Mouse (Mus musculus) neural tube, embryonic 13.5 days (tissue): ENCODE data around the gene Wdtc1. TPM values are rescaled to one million over a fixed set of nuclear protein-coding genes. Genes with fewer than 3 reads are reported as not detected.

Source experiments
- ATAC-seq: fragments of 200-750 bp; cut with Nextera tagmentation; 2 replicates; pipeline ENCODE4 v1.8.0; 2017; ENCODE audit warnings: low read depth, mild to moderate bottlenecking, moderate TSS enrichment, moderate library complexity
- H3K27ac ChIP-seq: fragments of 300-500 bp; sonication (generic); replicated peaks from 2 replicates; pipeline ENCODE4 v1.5.1; 2015; ENCODE audit warnings: moderate library complexity, mild to moderate bottlenecking, inconsistent platforms
- H3K27me3 ChIP-seq: fragments of 300-500 bp; sonication (generic); 2 replicates; pipeline ENCODE4 v1.6.1; 2015; ENCODE audit warnings: mild to moderate bottlenecking, inconsistent platforms
- H3K36me3 ChIP-seq: fragments of 300-500 bp; sonication (generic); 2 replicates; pipeline ENCODE4 v1.6.1; 2015; ENCODE audit warnings: mild to moderate bottlenecking, inconsistent platforms
- H3K4me1 ChIP-seq: fragments of 300-500 bp; sonication (generic); replicated peaks from 2 replicates; pipeline ENCODE4 v1.6.1; 2015; ENCODE audit warnings: inconsistent platforms
- H3K4me2 ChIP-seq: fragments of 300-500 bp; sonication (generic); 2 replicates; pipeline ENCODE4 v1.6.1; 2015; ENCODE audit warnings: inconsistent platforms, mild to moderate bottlenecking, moderate library complexity
- H3K4me3 ChIP-seq: fragments of 300-500 bp; sonication (generic); 2 replicates; pipeline ENCODE4 v1.5.1; 2015; ENCODE audit warnings: mild to moderate bottlenecking, inconsistent platforms
- H3K9ac ChIP-seq: fragments of 300-500 bp; sonication (generic); 2 replicates; pipeline ENCODE4 v1.6.1; 2015; ENCODE audit warnings: moderate library complexity, mild to moderate bottlenecking, inconsistent platforms
- H3K9me3 ChIP-seq: fragments of 300-500 bp; sonication (generic); 2 replicates; pipeline ENCODE4 v1.6.1; 2016; ENCODE audit warnings: inconsistent platforms
- WGBS: fragments of 180-500 bp; shearing (Covaris S2); methylation state at CpG from one replicate; pipeline ENCODE4 v1.1.7; 2015; 5-methylcytosine and 5-hydroxymethylcytosine counted together
- polyA plus RNA-seq: library from polyadenylated mRNA; unstranded; fragments of >200 nt; fragmentation: Nextera tagmentation; extraction: Ambion mirVana; gene quantifications from 2 replicates; pipeline ENCODE4 v1.2.1, GENCODE M21; 2015

Wdtc1 gene
- polyA plus RNA-seq, 1 experiment from 2014 or later = 21.9 TPM

DNA sequence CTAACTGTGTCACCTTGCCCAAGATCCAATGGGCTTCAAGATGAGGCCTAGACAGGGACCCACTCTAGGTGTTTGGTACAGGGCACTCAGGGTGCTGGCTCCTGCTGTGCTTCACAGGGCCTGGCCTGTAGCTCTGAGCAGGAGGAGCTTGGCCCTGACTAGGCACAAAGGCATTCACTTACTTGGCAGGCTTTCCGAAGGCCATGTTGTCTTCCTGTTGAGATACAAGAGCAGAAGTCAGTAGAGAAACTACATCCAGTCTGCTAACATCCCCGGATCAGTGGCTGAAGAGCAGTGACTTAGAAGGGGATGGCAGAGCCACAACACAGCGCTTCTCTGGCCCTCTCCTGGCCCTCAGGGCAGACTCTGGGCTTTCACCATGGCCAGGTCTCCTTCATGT lies 83.7 kb downstream of the Wdtc1 start:
- no peak overlapping the region for H3K4me3 ChIP-seq
- WGBS = 91% methylated on average over 3 of the region's 3 CpGs
- H3K27me3 ChIP-seq = no peaks in the 10 kb centered on the region
- H3K4me1 ChIP-seq = peaks cover 5% of the 10 kb centered on the region; the same call in 1 of the 2 replicates
- no peak overlapping the region for H3K9ac ChIP-seq
- H3K27ac ChIP-seq = no peak overlapping the region
- no peak for ATAC-seq
- no peak overlapping the region for H3K4me2 ChIP-seq
- peaks cover 64% of the 10 kb centered on the region for H3K36me3 ChIP-seq
- no peaks in the 10 kb centered on the region for H3K9me3 ChIP-seq

DNA sequence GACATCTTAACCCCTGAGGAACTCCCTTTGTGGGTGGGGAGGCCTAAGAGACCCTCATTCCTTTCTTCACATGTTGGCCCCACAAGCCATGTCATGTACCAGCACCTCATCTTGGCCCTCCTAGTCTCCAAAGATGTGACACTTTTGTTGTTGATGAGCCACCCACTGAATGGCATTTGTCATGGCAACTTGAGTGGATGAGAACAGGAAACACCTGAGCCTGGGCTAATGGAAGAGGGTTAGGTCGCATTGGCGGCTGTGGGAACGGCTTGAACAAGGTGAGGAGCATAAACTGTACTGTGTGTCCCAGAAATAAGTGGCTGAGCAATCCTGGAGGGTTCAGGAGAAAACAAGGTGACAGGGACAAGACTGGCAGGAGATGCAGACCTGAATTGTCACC lies 84.3 kb downstream of the Wdtc1 start:
- no peaks in the 10 kb centered on the region for H3K27me3 ChIP-seq
- no peak overlapping the region for H3K4me2 ChIP-seq
- ATAC-seq = no peak
- no peaks in the 10 kb centered on the region; the same call in 1 of the 2 replicates for H3K9me3 ChIP-seq
- no peak overlapping the region for H3K27ac ChIP-seq
- 94% methylated on average over 3 of the region's 3 CpGs for WGBS
- H3K36me3 ChIP-seq = peaks cover 71% of the 10 kb centered on the region
- no peak overlapping the region for H3K9ac ChIP-seq
- H3K4me3 ChIP-seq = no peak overlapping the region
- H3K4me1 ChIP-seq = no peaks in the 10 kb centered on the region

DNA sequence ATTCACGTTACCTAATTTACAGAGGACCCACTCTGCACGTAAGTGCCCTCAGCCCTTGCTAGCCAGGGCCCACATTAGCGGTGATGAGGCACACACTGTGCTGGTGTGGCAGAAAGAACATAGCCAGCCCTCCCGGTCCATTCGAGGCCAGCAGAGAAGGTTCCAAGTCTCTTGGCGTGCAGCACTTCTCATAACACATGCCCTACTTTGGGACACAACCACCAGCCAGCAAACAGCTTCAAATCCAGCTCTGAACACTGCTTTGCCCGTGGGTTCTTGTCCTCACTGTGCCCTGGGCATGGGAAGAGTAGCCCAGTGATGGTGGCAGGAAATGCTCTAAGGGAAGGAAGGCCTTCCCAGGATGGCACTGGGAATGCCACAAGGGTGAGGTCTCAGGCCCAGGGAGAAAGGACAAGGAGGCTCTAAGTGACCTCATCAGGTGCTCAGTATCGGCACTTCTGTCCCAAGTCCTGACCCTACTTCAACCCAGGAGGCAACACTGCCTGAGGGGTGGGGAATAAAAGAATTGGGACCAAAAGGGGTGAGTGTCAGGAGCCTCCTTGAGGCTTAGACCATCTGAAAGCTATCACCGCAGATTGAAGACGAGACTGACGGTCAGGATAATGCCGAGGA lies 86.9 kb downstream of the Wdtc1 start:
- no peak for ATAC-seq
- 95% methylated on average over 12 of the region's 12 CpGs for WGBS
- H3K4me1 ChIP-seq = no peaks in the 10 kb centered on the region
- H3K27ac ChIP-seq = no peak overlapping the region
- no peaks in the 10 kb centered on the region for H3K27me3 ChIP-seq
- H3K36me3 ChIP-seq = peaks cover 76% of the 10 kb centered on the region
- H3K9ac ChIP-seq = no peak overlapping the region
- no peak overlapping the region for H3K4me3 ChIP-seq
- H3K4me2 ChIP-seq = no peak overlapping the region
- H3K9me3 ChIP-seq = no peaks in the 10 kb centered on the region; the same call in 1 of the 2 replicates

DNA sequence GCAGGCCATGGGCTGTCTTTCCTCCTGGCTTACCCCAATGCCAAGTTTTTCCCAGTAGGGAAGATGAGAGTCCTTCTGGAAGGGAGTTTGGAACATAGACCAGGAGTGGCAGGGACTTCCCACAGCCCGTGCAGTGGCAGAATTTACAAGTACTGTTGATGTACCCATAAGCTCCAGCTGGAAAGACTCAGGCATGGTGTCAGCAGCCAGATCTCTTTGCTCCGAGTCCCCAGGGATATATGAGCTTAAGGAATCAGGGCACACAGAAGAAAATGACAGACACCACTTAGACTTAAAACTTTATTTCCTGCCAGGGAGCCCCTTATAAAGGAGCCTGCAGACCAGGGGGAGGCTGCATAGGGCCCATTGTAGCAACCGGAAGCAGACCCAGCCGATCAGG lies 87.5 kb downstream of the Wdtc1 start:
- H3K27ac ChIP-seq = no peak overlapping the region
- H3K27me3 ChIP-seq = no peaks in the 10 kb centered on the region
- ATAC-seq = no peak
- H3K36me3 ChIP-seq = peaks cover 73% of the 10 kb centered on the region
- H3K4me1 ChIP-seq = no peaks in the 10 kb centered on the region
- WGBS = 95% methylated on average over 4 of the region's 4 CpGs
- H3K9me3 ChIP-seq = no peaks in the 10 kb centered on the region; the same call in 1 of the 2 replicates
- H3K4me2 ChIP-seq = no peak overlapping the region
- no peak overlapping the region for H3K9ac ChIP-seq
- H3K4me3 ChIP-seq = no peak overlapping the region

DNA sequence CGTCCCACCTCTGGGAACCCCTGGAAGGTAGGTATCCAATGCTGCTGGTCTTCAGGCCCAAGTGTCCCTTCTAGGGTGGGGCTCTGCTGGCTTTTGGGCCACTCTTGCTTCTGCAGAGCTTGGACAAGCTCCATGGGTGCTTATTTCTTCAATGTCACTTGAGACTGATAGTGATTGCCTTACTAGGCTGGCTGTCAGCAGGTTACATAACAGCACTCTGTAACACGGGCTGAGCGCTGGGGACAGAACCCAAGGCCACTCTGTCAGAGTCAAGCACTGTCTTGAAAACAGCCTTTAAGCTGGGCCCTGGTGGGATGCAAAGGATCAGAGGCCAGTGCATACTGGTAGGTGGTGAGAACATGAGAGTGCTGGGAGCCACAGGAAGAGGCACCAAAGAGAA lies 88.0 kb downstream of the Wdtc1 start:
- no peak overlapping the region for H3K4me3 ChIP-seq
- no peaks in the 10 kb centered on the region for H3K4me1 ChIP-seq
- no peak overlapping the region for H3K27ac ChIP-seq
- H3K27me3 ChIP-seq = no peaks in the 10 kb centered on the region
- no peak overlapping the region for H3K9ac ChIP-seq
- H3K36me3 ChIP-seq = peaks cover 69% of the 10 kb centered on the region
- H3K9me3 ChIP-seq = no peaks in the 10 kb centered on the region; the same call in 1 of the 2 replicates
- ATAC-seq = no peak
- 100% methylated on average over 3 of the region's 3 CpGs for WGBS
- no peak overlapping the region for H3K4me2 ChIP-seq

DNA sequence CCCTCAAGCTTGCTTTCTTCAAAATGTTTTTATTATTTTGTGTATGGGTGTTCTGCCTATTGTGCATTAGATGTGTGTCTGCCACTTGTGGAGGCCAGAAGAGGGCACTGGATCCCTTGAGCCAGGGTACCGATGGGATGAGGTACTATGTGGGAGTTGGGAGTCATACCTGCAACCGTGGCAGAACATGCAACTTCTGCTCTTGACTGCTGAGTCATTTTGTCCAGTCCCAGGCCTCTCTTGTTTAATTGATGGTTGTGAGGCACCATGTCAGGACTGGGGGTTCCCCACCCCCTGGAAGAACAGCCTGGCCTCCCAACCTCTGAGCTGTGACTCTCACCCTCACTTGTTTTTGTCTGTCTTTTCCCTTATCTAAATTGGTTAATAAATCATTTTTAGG lies 88.7 kb downstream of the Wdtc1 start:
- peaks cover 61% of the 10 kb centered on the region for H3K36me3 ChIP-seq

DNA sequence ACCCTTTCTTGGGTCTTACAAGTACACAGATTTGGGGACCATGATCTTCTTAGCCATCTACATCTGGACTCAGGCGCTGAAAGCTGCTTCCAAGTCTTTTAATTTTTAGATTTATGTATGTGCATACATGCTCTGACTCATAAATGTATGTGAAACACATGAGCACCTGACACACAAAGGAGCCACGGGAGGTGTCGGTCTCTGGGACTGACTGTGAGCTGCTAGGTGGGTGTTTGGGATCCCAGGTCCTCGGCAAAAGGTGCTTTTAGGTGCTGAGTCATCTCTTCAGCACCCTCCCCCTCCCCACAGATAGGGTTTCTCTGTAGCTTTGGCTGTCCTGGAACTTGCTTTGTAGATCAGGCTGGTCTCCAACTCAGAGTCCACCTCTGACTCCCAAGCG lies 89.5 kb downstream of the Wdtc1 start:
- Histone ChIP-seq H3K4me3 (no peak overlapping the region), H3K9ac (no peak overlapping the region), H3K4me2 (no peak overlapping the region), H3K27ac (no peak overlapping the region), H3K36me3 (peaks cover 53% of the 10 kb centered on the region), H3K9me3 (no peaks in the 10 kb centered on the region; the same call in 1 of the 2 replicates), H3K27me3 (no peaks in the 10 kb centered on the region; the same call in 1 of the 2 replicates), H3K4me1 (no peaks in the 10 kb centered on the region)
- ATAC-seq = no peak
- WGBS = 95% methylated on average over 5 of the region's 5 CpGs

More for the DNA sequence above, 88.7 kb downstream of the Wdtc1 start:
- Histone ChIP-seq H3K4me3 (no peak overlapping the region), H3K27ac (no peak overlapping the region), H3K4me1 (no peaks in the 10 kb centered on the region), H3K9me3 (no peaks in the 10 kb centered on the region; the same call in 1 of the 2 replicates), H3K27me3 (no peaks in the 10 kb centered on the region), H3K9ac (no peak overlapping the region), H3K4me2 (no peak overlapping the region)
- no peak for ATAC-seq
- WGBS = 93% methylated on average over 2 of the region's 2 CpGs

DNA sequence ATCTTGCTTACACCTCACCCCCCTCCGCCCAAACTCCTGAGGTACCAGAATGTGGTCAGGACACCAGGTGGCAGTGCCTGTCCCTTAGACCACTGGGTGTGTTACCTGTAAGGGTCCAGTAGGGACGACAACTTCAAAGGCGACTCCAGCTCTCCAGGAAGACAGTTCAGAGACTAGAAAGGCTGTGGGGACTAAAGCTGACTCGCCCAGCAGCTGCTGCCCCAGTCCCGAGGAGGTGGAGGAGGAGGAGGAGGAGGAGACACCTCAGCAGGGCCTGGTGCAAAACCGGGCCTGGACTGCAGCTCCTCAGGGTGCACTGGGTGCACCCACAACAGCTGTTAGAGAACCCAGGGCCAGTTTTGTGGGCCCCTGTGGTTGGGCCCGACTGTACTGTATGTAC lies 90.4 kb downstream of the Wdtc1 start, which contains the start of gene Sytl1:
Gene Sytl1, minus strand, starts transcription at position 232 of the 400 bp plus-strand sequence.
- Histone ChIP-seq H3K4me2 (no peak within 1 kb of the TSS), H3K4me1 (no peaks in the 10 kb centered on the region), H3K36me3 (peaks cover 45% of the 10 kb centered on the region), H3K9ac (no peak within 1 kb of the TSS), H3K27me3 (peaks cover 3% of the 10 kb centered on the region), H3K4me3 (no peak within 1 kb of the TSS), H3K9me3 (no peaks in the 10 kb centered on the region; the same call in 1 of the 2 replicates), H3K27ac (no peak within 1 kb of the TSS)
- WGBS = 43% methylated on average over 7 of the region's 7 CpGs
- ATAC-seq = no peak

DNA sequence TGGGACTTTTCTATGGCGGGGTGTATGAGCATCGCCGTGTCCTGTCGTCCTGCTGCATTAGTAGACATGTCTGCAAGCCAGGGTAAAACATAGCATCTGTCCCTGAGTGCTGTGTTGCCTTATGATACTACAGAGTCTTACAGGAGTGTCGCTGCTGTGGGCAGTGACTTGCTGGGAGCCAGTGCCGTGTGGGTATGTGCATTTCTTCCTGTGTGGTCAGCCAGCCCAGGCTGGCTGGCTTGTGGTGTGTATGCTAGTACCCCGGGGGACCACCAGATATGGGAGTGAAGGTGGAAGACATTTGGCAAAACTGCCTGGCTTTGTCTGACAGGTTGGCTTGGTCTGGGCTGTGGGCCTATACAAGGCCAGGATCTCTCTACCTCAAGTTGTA lies 90.9 kb downstream of the Wdtc1 start:
- Histone ChIP-seq H3K9ac (no peak overlapping the region), H3K36me3 (peaks cover 40% of the 10 kb centered on the region), H3K4me2 (no peak overlapping the region), H3K4me3 (no peak overlapping the region), H3K9me3 (no peaks in the 10 kb centered on the region; the same call in 1 of the 2 replicates), H3K27me3 (peaks cover 8% of the 10 kb centered on the region), H3K4me1 (no peaks in the 10 kb centered on the region), H3K27ac (no peak overlapping the region)
- WGBS = 71% methylated on average over 7 of the region's 7 CpGs
- ATAC-seq = no peak

DNA sequence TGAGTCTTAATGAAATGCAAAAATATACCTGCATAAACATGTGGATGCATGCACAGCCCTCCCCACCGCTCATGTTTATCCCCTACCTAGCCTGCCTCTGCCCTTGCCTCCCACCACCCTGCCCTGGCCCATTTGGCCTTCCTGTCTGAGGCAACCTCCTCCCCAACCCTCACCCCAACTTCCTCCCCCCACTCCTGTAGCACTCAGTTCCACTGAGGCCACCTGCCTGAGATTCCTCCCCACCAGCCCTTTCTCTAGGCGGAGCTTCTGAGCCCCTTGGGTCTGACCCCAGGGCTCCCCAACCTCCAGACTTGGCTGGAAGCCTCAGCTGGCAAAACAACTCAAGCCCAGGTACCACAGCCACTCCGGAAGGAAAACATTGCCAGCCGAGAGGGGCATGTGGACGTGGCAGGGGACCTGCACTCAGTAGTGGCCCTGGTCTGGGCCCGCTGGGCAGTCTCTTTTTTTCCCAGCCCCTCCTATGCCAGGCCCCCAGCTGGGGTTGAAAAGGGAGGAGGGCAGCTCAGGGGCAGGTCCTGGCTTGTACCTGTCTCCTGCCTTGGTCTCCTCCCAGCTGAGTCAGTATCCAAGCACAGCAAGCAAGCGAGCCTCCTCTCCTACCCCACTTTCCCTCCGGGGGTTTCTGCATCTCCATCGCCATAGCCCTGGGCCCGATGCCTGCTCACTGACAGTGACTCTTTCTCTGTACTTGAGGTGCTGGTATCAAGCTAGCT lies 91.5 kb downstream of the Wdtc1 start:
- Histone ChIP-seq H3K36me3 (peaks cover 34% of the 10 kb centered on the region), H3K27me3 (peaks cover 14% of the 10 kb centered on the region), H3K9me3 (no peaks in the 10 kb centered on the region; the same call in 1 of the 2 replicates), H3K4me3 (no peak overlapping the region), H3K4me2 (no peak overlapping the region), H3K27ac (no peak overlapping the region), H3K9ac (no peak overlapping the region), H3K4me1 (no peaks in the 10 kb centered on the region)
- WGBS = 50% methylated on average over 10 of the region's 10 CpGs
- ATAC-seq = no peak

DNA sequence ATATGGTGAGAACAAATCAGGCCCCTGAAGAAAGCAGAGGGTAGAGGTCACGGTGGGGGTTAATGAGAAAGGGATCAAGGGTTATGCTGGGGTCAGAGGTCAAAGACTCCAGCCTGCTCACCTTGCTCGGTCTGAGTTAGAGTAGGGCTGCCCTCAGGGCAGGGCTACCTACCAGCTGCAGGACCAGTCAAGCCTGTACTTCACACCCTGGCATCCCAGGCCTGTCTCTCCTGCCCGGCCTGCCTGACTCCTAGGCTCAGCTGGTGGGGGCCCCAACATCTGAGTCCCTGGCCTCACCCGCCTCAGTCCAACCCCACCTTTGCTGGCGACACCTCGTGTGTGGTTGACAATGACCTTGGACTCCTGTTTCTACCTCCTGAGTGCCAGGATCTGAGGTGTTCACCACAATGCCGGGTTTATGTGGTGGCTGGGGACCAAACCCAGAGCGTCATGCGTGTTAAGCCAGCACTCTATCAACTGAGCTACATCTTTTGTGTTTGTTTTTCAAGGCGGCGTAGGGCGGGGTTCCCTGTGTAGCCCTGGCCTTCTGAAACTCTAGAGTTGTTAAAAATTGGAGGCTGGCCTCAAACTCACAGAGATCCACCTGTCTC lies 95.4 kb downstream of the Wdtc1 start:
- WGBS = 82% methylated on average over 12 of the region's 12 CpGs
- Histone ChIP-seq H3K27me3 (peaks cover 51% of the 10 kb centered on the region), H3K4me1 (no peaks in the 10 kb centered on the region; the same call in 1 of the 2 replicates), H3K4me2 (no peak overlapping the region), H3K9me3 (no peaks in the 10 kb centered on the region), H3K27ac (no peak overlapping the region), H3K9ac (no peak overlapping the region), H3K4me3 (no peak overlapping the region), H3K36me3 (no peaks in the 10 kb centered on the region)
- ATAC-seq = no peak

DNA sequence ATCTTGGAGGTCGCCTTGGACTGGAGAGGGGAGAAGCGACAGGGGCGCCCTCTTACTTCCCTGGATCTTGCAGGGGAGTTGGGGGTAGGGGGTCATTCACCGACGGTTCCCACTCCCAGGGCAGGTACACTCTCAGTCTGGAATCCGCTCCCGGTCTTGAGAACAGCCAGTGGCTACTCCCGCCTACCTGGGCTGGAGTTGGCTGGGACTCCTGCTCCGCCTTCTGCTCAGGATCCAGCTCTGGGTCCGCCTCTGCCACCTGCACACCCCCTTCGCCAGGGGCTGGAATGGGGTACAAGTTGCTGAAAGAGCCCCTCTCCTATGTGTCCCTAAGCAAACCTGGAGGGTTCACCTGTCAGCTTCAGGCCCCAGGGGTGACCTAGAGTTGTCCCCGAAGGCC lies 96.1 kb downstream of the Wdtc1 start:
- 40% methylated on average over 12 of the region's 12 CpGs for WGBS
- H3K9ac ChIP-seq = no peak overlapping the region
- H3K36me3 ChIP-seq = no peaks in the 10 kb centered on the region
- no peaks in the 10 kb centered on the region for H3K9me3 ChIP-seq
- no peak overlapping the region for H3K27ac ChIP-seq
- no peaks in the 10 kb centered on the region; the same call in 1 of the 2 replicates for H3K4me1 ChIP-seq
- no peak overlapping the region for H3K4me2 ChIP-seq
- no peak overlapping the region for H3K4me3 ChIP-seq
- peaks cover 57% of the 10 kb centered on the region for H3K27me3 ChIP-seq
- ATAC-seq = no peak
